Mouse (Mus musculus) ovary, adult 18-20 months (tissue): Measurements from ENCODE around the gene Cirbp.

Source experiments
- DNase-seq: peaks from one replicate; pipeline ENCODE4 v3.0.0; 2022; ENCODE audit warnings: low spot score, mixed read lengths

The Cirbp gene

DNA sequence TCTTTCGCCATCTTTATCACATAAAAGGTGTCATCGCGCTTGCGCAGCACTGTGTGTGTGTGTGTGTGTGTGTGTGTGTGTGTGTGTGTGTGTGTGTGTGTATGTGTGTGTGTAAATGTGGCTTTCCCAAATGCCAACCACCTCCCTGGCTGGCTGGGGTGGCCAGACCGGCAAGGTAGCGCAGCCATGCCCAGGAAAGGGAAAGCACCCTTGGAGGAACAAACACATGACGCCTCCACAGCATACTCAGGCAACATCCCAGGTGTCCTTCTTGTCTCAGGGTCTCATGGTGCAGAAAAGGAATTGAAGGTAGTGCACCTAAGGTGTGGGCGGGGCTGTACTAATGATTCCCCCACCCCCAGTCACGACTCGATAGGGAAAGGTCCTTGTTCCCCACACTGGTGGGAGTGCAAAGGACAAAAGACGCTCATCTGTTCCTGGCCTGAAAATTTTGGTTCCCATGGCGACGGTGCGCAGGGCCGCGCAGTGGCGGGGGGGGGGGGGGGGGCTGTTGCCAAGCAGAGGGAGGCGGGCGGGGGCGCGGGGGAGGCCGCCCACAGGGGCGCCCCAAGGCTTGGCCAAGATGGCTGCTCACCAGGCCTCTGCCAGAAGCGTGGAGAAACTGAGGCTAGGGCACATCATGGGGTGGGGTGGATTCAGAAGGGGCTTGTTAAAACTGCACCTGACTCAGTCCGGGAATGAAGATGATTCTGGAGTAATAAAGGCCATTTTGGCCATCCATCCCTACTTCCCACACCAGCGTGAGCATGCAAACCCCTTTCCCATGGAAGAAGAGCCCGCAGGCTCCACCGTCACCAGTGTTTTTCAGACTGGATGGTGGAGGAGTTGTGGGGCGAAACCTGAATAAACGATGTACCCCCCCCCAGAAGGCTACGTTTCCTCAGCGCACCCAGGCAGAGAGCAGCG, 27.9 kb upstream of the Cirbp start:
- DNase-seq: no peak

DNA sequence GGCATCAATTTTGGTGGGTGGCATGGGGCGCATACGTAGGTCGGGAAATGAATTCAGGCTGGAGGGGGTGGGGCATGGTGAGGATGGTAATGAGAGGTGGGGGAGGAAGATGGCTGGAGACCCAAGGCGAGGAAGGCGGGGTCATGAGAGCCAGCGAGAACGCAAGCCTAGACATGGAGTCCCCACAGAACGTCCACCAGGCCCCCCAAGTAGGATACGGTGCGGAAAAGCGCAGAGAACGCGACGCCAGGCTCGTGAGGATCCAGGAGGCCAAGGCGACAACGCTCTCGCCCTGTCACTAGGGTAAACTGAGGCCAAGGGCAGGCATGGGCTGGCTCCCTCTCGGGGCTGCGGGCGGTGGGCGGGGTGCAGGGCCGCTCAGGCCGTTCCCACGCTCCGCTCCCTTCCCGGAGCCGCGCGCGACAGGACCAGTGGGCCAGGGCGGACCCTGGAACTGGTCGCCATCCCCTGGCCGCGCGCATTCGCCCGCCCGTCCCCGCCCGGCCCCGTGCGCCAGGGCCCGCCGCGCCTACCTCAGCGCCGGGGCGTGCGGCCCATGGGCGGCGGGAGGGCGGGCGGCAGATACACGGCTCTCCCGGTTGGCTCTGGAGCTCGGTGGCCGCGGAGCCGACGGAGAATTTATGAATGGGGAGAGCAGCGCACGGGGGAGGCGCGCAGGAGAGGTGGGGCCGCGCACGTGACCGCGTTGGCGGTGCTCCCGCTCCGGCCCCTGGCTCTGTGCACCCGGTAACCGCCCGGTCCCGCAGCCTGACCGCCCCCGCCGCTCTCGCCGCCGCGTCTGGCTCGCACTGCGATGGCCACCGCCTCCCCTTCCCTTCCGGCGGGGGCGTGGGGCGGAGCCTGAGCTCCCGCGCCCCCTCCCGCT, 27.0 kb upstream of the Cirbp start, which contains the start of gene Atp5d:
TSS of gene Atp5d (plus strand) at position 80 of the 886 bp plus-strand sequence.
- no peak for DNase-seq

DNA sequence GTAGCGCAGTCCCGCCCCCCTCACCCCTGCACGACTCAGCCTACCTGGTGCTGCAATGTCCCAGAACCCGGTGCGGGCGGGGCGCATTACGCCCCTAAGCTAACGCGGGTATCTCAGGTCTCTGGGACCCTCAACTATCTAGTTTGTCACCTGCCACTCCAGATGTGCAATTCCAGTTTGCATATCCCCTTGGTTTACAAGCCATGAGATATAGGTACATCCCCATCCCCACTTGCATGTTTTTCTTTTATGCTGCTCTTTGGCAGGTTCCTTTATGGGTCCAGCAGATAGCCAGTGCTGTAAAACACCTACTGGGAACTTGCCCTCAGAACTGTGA, 26.4 kb upstream of the Cirbp start:
- no peak for DNase-seq

DNA sequence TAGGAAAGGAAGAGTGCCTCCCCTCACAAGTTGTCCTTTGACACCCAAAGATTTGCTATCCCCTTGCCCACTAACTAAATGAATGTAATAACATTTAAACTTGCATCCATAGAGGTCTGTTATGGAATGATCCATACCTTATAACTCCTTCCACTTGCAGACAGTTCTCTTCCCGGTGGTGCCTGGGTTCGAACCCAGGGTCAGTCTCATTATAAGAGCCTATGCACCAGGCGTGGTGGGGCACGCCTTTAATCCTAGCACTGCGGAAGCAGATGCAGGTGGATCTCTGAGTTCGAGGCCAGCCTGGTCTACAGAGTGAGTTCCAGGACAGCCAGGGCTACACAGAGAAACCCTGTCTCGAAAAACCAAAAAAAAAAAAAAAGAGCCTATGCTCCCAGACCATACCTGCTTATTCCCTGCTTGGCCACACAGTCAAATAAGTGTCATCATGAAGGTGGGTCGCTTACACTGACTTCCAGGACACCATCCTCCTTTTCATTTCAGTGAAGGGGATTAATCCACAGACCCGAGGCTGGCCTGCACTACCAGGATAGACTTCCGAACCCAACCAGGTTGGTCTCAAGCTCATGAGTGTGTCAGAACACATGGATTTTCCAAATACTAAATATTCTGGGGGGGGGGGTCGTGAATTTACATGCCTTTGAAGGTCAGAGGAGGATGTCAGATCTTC, 25.7 kb upstream of the Cirbp start:
- no peak for DNase-seq

- no peak for DNase-seq
Observed at GRCm38 (mm10) chr10:80140666-80141035, 25.1 kb upstream of the Cirbp start, which contains the start of gene Cbarp. Cbarp (minus strand) TSS chr10:80140835.

GRCm38 (mm10) chr10:80141243-80141642, 24.5 kb upstream of the Cirbp start:
- peak; percentile 97 for DNase-seq

DNA sequence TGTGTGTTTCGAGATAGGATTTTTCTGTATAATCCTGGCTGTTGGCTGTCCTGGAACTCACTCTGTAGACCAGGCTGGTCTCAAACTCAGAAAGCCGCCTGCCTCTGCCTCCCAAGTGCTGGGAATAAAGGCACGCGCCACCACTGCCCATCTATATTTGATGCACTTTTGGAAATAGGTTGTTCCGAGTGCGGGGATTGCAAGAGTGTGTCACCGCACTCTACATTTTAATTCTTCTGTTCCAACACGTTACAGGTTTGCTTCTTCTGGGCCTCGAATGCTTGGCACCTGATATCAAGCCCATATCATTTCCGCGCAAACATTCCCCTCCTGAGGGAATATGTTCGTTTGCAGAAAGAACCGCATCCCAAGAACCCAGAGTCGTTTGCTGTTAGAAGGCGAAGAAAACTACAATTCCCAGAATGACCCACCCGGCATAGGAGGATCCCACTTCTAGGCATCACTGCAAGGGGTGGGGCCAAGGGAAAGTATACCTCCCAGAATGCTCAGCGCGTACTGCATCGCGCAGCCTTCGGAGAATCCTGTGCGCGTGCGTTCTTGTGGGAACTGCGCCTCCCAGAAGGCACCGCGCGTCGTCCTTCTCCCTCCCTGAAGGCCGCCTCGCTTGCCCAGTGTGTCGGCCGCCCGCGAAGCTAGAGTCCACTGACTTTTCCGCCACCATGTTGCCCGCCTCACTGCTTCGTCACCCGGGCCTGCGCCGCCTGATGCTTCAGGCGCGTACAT, 23.8 kb upstream of the Cirbp start:
- peak; percentile 95 for DNase-seq

DNA sequence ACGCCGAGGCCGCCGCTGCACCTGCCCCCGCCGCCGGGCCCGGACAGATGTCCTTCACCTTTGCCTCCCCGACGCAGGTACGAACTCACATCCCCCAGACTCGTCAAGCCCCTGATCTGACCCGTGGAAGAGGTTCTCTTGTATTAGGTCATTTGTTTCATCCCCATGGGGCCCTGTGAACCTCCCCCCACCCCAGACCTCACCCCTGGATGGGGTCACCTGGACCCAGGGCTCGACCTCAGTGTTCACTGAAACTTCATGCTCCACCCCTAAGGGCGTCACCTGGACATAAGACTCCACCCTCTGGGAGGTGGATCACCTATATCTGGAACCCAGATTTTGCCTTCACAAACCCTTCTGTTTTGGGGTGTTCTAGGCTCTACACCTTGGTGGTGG, 23.3 kb upstream of the Cirbp start:
- DNase-seq: no peak

GRCm38 (mm10) chr10:80143664-80144063, 22.1 kb upstream of the Cirbp start:
- no peak for DNase-seq

DNA sequence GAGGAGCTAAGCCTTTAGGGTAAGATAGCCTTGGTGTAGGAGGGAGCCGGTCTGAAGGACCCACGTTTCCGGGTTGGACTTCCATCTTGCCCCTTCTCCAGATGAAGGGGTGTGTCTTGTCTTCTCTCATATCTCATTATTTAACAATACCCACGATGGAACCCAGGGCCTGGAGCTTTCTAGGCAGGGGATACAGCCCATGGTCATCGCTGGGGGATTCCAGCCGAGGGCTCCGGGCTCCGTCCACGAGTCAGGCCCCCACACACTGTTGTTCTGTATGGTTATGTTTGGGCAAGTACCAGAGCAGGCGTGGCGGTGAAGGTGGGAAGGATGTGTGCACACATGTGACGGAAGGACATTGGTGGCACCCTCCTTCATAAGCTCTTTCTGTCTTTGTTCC, 21.6 kb upstream of the Cirbp start:
- no peak for DNase-seq

- no peak for DNase-seq
Observed at GRCm38 (mm10) chr10:80144864-80145838, 20.6 kb upstream of the Cirbp start.

- no peak for DNase-seq
Observed at GRCm38 (mm10) chr10:80145896-80146295, 19.9 kb upstream of the Cirbp start.

DNA sequence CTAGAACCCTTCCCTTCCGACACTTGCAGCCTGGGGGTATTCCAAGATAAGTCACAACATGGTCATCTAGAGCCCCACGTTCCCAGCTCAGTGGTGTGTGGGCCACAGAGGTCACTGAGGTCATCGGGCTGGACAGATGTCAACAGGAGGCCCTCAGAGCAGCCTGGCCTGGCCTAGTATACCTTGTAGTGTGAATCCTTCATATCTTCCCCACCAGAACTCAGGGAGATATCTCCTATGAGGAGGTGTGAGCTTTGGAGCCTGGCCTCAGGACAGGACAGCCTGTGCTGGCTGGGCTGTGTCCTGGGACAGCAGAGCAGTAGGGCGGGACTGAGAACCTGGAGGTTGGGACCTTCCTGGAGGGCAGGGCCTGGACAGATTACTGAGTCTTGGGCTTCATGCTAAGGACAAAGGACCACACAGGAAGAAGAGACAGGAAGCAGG, 19.2 kb upstream of the Cirbp start:
- no peak for DNase-seq

DNA sequence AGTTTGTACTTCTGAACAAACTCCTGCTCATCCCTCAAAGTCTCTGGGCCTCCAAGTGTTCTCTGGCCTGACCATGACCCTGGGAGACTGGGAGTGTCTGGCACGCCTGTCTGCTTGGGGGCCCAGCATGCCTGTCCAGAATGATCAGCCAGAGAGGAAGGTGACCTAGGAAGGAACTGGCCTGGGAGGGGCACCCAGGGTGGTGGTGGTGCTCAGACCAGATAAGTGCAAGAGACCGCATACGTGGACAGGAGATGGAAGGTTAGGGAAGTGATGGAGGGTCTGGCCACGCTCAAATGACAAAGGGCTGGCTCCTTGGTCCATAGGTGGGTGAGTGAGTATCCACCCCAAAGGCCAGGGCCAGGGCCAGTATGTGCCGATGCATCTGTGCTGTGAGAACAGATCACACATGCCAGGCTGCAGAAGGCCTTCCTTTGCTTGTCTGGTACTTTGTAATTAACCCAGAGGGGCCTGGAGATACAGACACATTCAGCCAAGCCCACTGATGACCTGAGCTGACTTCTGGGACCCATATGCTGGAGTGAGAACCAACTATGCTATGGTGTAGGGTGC, 18.6 kb upstream of the Cirbp start:
- DNase-seq: no peak

DNA sequence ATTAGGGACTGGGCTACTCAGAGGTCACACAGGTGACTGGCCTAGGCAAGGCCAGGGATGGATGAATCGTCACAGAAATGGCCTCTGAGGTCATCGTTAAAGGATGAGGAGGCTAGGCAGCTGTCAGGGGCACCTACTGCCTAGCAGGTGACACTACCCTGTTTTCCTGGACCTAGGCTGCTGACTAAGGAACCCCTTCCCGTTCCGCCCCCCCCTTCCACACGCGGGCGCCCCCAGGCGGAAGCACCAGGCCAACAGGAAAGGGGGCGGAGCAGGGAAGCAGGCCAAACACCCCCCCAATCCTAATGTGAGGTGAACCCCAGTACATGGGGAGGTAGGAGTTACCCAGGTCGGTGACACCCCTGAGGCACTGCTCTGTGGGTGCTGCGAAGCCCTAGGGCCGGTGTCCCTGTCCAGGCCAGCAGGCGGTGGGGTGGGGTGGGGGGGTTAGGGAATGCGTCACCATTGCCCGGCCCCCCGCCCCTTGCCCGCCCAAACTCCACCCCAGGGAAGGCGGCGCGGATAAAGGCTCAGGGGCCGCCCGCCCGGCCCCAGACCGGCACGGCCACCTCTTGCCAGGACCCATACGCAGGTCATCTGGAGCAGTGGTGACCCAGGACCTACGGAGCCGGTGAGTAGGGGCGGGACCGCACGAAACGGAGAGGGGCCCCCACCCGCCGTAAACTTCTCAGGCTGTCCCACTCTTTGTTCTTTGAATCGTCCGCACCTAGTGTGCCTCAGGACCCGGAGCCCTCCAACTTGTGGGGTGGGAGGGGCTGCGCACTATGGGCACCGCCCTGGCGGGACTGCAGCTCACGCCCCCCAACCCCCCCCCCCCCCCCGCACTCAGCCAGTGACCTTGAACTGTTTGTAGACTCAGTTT, 17.8 kb upstream of the Cirbp start, which contains the start of gene Midn:
TSS of gene Midn (plus strand) at position 554 of the 883 bp plus-strand sequence.
- DNase-seq: peak; percentile 80

DNA sequence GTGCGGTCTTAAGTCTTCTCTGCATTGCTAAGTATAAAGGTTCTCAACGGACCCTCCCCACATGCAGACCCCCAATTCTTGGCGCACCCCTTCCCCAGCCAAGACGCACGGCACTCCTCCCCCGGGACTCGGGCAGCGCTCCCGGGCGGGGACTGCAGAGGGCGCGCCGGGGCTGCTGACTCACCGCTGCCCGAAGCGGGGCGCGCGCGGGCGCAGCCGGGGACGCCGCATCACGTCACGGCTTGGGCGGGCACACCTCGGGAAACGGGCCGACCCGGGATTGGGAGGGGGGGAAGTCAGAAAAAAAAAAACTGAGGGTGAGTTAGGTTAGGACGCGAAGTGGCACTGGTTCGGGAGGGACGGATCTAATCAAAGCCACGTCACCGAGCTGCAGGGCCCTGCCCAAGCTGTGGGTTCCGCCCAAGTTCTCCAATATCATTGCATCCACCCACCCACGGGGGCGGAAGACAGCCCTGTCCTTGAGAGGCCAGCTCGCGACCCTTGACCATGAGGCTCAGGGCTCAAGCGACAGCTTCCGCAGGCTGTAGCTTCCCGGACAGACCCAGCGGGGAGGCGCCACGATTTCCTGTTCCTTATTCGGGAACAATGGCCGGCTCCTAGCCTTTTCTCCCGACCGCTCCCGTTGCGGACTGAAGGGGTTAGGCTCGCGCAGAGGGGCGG, 17.0 kb upstream of the Cirbp start:
- DNase-seq: peak; percentile 90

GRCm38 (mm10) chr10:80149291-80150225, 16.2 kb upstream of the Cirbp start:
- DNase-seq: peak; percentile 99
